Mouse (Mus musculus): Measurements from ENCODE around the gene Tmc8. TPM values are rescaled to one million over a fixed set of nuclear protein-coding genes. Genes with fewer than 3 reads are reported as not detected.
"Not testable (repeated sequence)": the region's sequence is repeated elsewhere in the genome, so short reads cannot be mapped to it uniquely, and the experiment has no call there.

Gene Tmc8
- total RNA-seq, 1 experiment from 2014 or later = 21.6 TPM

GRCm38 (mm10) chr11:117816389-117816996 lies 34.6 kb downstream of the Tmc8 start:
- ATAC-seq (ENCODE audit: extremely low read depth, insufficient number of reproducible peaks, low FRiP score, poor library complexity, severe bottlenecking) = no peak

- no peak for ATAC-seq (ENCODE audit: extremely low read depth, insufficient number of reproducible peaks, low FRiP score, poor library complexity, severe bottlenecking)
Measured at GRCm38 (mm10) chr11:117819095-117819494, 37.2 kb downstream of the Tmc8 start.

GRCm38 (mm10) chr11:117820173-117820572 lies 38.3 kb downstream of the Tmc8 start:
- ATAC-seq (ENCODE audit: extremely low read depth, insufficient number of reproducible peaks, low FRiP score, poor library complexity, severe bottlenecking) = no peak

GRCm38 (mm10) chr11:117821868-117822267 lies 40.0 kb downstream of the Tmc8 start:
- ATAC-seq (ENCODE audit: extremely low read depth, insufficient number of reproducible peaks, low FRiP score, poor library complexity, severe bottlenecking) = no peak

GRCm38 (mm10) chr11:117822728-117823241 lies 40.9 kb downstream of the Tmc8 start:
- no peak for ATAC-seq (ENCODE audit: extremely low read depth, insufficient number of reproducible peaks, low FRiP score, poor library complexity, severe bottlenecking)

- no peak for ATAC-seq (ENCODE audit: extremely low read depth, insufficient number of reproducible peaks, low FRiP score, poor library complexity, severe bottlenecking)
Measured at GRCm38 (mm10) chr11:117823411-117823810, 41.5 kb downstream of the Tmc8 start.

- ATAC-seq (ENCODE audit: extremely low read depth, insufficient number of reproducible peaks, low FRiP score, poor library complexity, severe bottlenecking) = peak; percentile 75
Measured at GRCm38 (mm10) chr11:117824060-117824969, 42.4 kb downstream of the Tmc8 start.

GRCm38 (mm10) chr11:117825333-117826101 lies 43.6 kb downstream of the Tmc8 start, which contains the start of the genes Afmid and Tk1:
Afmid (plus strand) TSS chr11:117825924.
Tk1 (minus strand) TSS chr11:117826092.
- no peak for ATAC-seq (ENCODE audit: extremely low read depth, insufficient number of reproducible peaks, low FRiP score, poor library complexity, severe bottlenecking)

- no peak for ATAC-seq (ENCODE audit: extremely low read depth, insufficient number of reproducible peaks, low FRiP score, poor library complexity, severe bottlenecking)
Measured at GRCm38 (mm10) chr11:117826164-117826563, 44.3 kb downstream of the Tmc8 start.

- no peak for ATAC-seq (ENCODE audit: extremely low read depth, insufficient number of reproducible peaks, low FRiP score, poor library complexity, severe bottlenecking)
Measured at GRCm38 (mm10) chr11:117826916-117827315, 45.0 kb downstream of the Tmc8 start.

GRCm38 (mm10) chr11:117827386-117827785 lies 45.5 kb downstream of the Tmc8 start:
- no peak for ATAC-seq (ENCODE audit: extremely low read depth, insufficient number of reproducible peaks, low FRiP score, poor library complexity, severe bottlenecking)

- peak; percentile 23 for ATAC-seq (ENCODE audit: extremely low read depth, insufficient number of reproducible peaks, low FRiP score, poor library complexity, severe bottlenecking)
Measured at GRCm38 (mm10) chr11:117828149-117828887, 46.4 kb downstream of the Tmc8 start.

GRCm38 (mm10) chr11:117828888-117829604 lies 47.2 kb downstream of the Tmc8 start:
- no peak for ATAC-seq (ENCODE audit: extremely low read depth, insufficient number of reproducible peaks, low FRiP score, poor library complexity, severe bottlenecking)

- ATAC-seq (ENCODE audit: extremely low read depth, insufficient number of reproducible peaks, low FRiP score, poor library complexity, severe bottlenecking) = no peak
Measured at GRCm38 (mm10) chr11:117829671-117830215, 47.9 kb downstream of the Tmc8 start.

- no peak for ATAC-seq (ENCODE audit: extremely low read depth, insufficient number of reproducible peaks, low FRiP score, poor library complexity, severe bottlenecking)
Measured at GRCm38 (mm10) chr11:117830401-117830800, 48.5 kb downstream of the Tmc8 start.

- ATAC-seq (ENCODE audit: extremely low read depth, insufficient number of reproducible peaks, low FRiP score, poor library complexity, severe bottlenecking) = peak; percentile 78
Measured at GRCm38 (mm10) chr11:117832086-117832969, 50.5 kb downstream of the Tmc8 start.

- not testable (repeated sequence) for ATAC-seq (ENCODE audit: extremely low read depth, insufficient number of reproducible peaks, low FRiP score, poor library complexity, severe bottlenecking)
Measured at GRCm38 (mm10) chr11:117833509-117833908, 51.6 kb downstream of the Tmc8 start.

Measured in neutrophil, adult 5-6 weeks (primary cell).